Mouse (Mus musculus): ENCODE data around the gene Tenm3. TPM values are rescaled to one million over a fixed set of nuclear protein-coding genes. Genes with fewer than 3 reads are reported as not detected.
A peak's percentile ranks its signal among the peaks of the same experiment; 100 is the strongest.

The Tenm3 gene
- polyA plus RNA-seq, 1 experiment from 2014 or later = 47.0 TPM

- H3K9me3 ChIP-seq (replicated peaks; ENCODE audit: control insufficient read depth, low read length) = no peaks in the 10 kb centered on the region
- H3K4me2 ChIP-seq (ENCODE audit: low read depth, low read length) = no peak overlapping the region
- no peak overlapping the region for H3K27ac ChIP-seq (replicated peaks; ENCODE audit: low read depth, low read length)
- no peak overlapping the region for H3K9ac ChIP-seq (replicated peaks; ENCODE audit: low read length)
- no peak for DNase-seq (ENCODE audit: low spot score)
- 92% methylated on average over 2 of the region's 2 CpGs for WGBS
- no peaks in the 10 kb centered on the region for H3K27me3 ChIP-seq (ENCODE audit: control insufficient read depth, insufficient read depth, low read length)
- no peaks in the 10 kb centered on the region for H3K4me1 ChIP-seq (ENCODE audit: control insufficient read depth, insufficient read depth, low read length)
- ATAC-seq (replicated peaks; ENCODE audit: insufficient number of reproducible peaks, low FRiP score, low TSS enrichment, low read depth) = no peak
- no peak overlapping the region for H3K4me3 ChIP-seq (ENCODE audit: low read depth, low read length)
- no peaks in the 10 kb centered on the region for H3K36me3 ChIP-seq (replicated peaks; ENCODE audit: control insufficient read depth, insufficient read depth, low read depth, low read length)
These were observed 88.8 kb downstream of the Tenm3 start for GRCm38 (mm10) chr8:48754959-48755358.

GRCm38 (mm10) chr8:48751965-48752364 lies 91.8 kb downstream of the Tenm3 start:
- Histone ChIP-seq H3K27me3 (ENCODE audit: control insufficient read depth, insufficient read depth, low read length) (no peaks in the 10 kb centered on the region), H3K4me2 (ENCODE audit: low read depth, low read length) (no peak overlapping the region), H3K27ac (replicated peaks; ENCODE audit: low read depth, low read length) (no peak overlapping the region), H3K4me1 (ENCODE audit: control insufficient read depth, insufficient read depth, low read length) (no peaks in the 10 kb centered on the region), H3K4me3 (ENCODE audit: low read depth, low read length) (no peak overlapping the region), H3K36me3 (replicated peaks; ENCODE audit: control insufficient read depth, insufficient read depth, low read depth, low read length) (no peaks in the 10 kb centered on the region), H3K9ac (replicated peaks; ENCODE audit: low read length) (no peak overlapping the region), H3K9me3 (replicated peaks; ENCODE audit: control insufficient read depth, low read length) (no peaks in the 10 kb centered on the region)
- no peak for ATAC-seq (replicated peaks; ENCODE audit: insufficient number of reproducible peaks, low FRiP score, low TSS enrichment, low read depth)
- 84% methylated on average over 5 of the region's 5 CpGs for WGBS
- DNase-seq (ENCODE audit: low spot score) = no peak

GRCm38 (mm10) chr8:48748503-48749059 lies 95.2 kb downstream of the Tenm3 start:
- H3K9ac ChIP-seq (replicated peaks; ENCODE audit: low read length) = no peak overlapping the region
- H3K27me3 ChIP-seq (ENCODE audit: control insufficient read depth, insufficient read depth, low read length) = no peaks in the 10 kb centered on the region
- no peak for ATAC-seq (replicated peaks; ENCODE audit: insufficient number of reproducible peaks, low FRiP score, low TSS enrichment, low read depth)
- no peak for DNase-seq (ENCODE audit: low spot score)
- no peaks in the 10 kb centered on the region for H3K36me3 ChIP-seq (replicated peaks; ENCODE audit: control insufficient read depth, insufficient read depth, low read depth, low read length)
- no peak overlapping the region for H3K4me3 ChIP-seq (ENCODE audit: low read depth, low read length)
- no peaks in the 10 kb centered on the region for H3K9me3 ChIP-seq (replicated peaks; ENCODE audit: control insufficient read depth, low read length)
- no peaks in the 10 kb centered on the region for H3K4me1 ChIP-seq (ENCODE audit: control insufficient read depth, insufficient read depth, low read length)
- no peak overlapping the region for H3K27ac ChIP-seq (replicated peaks; ENCODE audit: low read depth, low read length)
- 55% methylated on average over 13 of the region's 13 CpGs for WGBS
- no peak overlapping the region for H3K4me2 ChIP-seq (ENCODE audit: low read depth, low read length)

GRCm38 (mm10) chr8:48743912-48744311 lies 99.8 kb downstream of the Tenm3 start:
- no peaks in the 10 kb centered on the region for H3K4me1 ChIP-seq (ENCODE audit: control insufficient read depth, insufficient read depth, low read length)
- no peak for DNase-seq (ENCODE audit: low spot score)

GRCm38 (mm10) chr8:48742741-48743140 lies 101.0 kb downstream of the Tenm3 start:
- Histone ChIP-seq H3K27me3 (ENCODE audit: control insufficient read depth, insufficient read depth, low read length) (no peaks in the 10 kb centered on the region), H3K4me1 (ENCODE audit: control insufficient read depth, insufficient read depth, low read length) (no peaks in the 10 kb centered on the region), H3K36me3 (replicated peaks; ENCODE audit: control insufficient read depth, insufficient read depth, low read depth, low read length) (no peaks in the 10 kb centered on the region), H3K4me3 (ENCODE audit: low read depth, low read length) (no peak overlapping the region), H3K27ac (replicated peaks; ENCODE audit: low read depth, low read length) (no peak overlapping the region), H3K9ac (replicated peaks; ENCODE audit: low read length) (no peak overlapping the region), H3K9me3 (replicated peaks; ENCODE audit: control insufficient read depth, low read length) (no peaks in the 10 kb centered on the region), H3K4me2 (ENCODE audit: low read depth, low read length) (no peak overlapping the region)
- WGBS = 90% methylated on average over 6 of the region's 6 CpGs
- DNase-seq (ENCODE audit: low spot score) = no peak
- no peak for ATAC-seq (replicated peaks; ENCODE audit: insufficient number of reproducible peaks, low FRiP score, low TSS enrichment, low read depth)

More at GRCm38 (mm10) chr8:48743912-48744311, 99.8 kb downstream of the Tenm3 start:
- Histone ChIP-seq H3K4me3 (ENCODE audit: low read depth, low read length) (no peak overlapping the region), H3K27ac (replicated peaks; ENCODE audit: low read depth, low read length) (no peak overlapping the region), H3K36me3 (replicated peaks; ENCODE audit: control insufficient read depth, insufficient read depth, low read depth, low read length) (no peaks in the 10 kb centered on the region), H3K27me3 (ENCODE audit: control insufficient read depth, insufficient read depth, low read length) (no peaks in the 10 kb centered on the region), H3K9me3 (replicated peaks; ENCODE audit: control insufficient read depth, low read length) (no peaks in the 10 kb centered on the region), H3K9ac (replicated peaks; ENCODE audit: low read length) (no peak overlapping the region), H3K4me2 (ENCODE audit: low read depth, low read length) (no peak overlapping the region)
- ATAC-seq (replicated peaks; ENCODE audit: insufficient number of reproducible peaks, low FRiP score, low TSS enrichment, low read depth) = no peak
- 87% methylated on average over 4 of the region's 4 CpGs for WGBS

- 72% methylated on average over 11 of the region's 11 CpGs for WGBS
- no peaks in the 10 kb centered on the region for H3K4me1 ChIP-seq (ENCODE audit: control insufficient read depth, insufficient read depth, low read length)
- H3K27ac ChIP-seq (replicated peaks; ENCODE audit: low read depth, low read length) = no peak overlapping the region
- no peak overlapping the region for H3K4me3 ChIP-seq (ENCODE audit: low read depth, low read length)
- ATAC-seq (replicated peaks; ENCODE audit: insufficient number of reproducible peaks, low FRiP score, low TSS enrichment, low read depth) (no peak), DNase-seq (ENCODE audit: low spot score) (no peak)
- no peak overlapping the region for H3K9ac ChIP-seq (replicated peaks; ENCODE audit: low read length)
- no peak overlapping the region for H3K4me2 ChIP-seq (ENCODE audit: low read depth, low read length)
- no peaks in the 10 kb centered on the region for H3K27me3 ChIP-seq (ENCODE audit: control insufficient read depth, insufficient read depth, low read length)
- H3K9me3 ChIP-seq (replicated peaks; ENCODE audit: control insufficient read depth, low read length) = no peaks in the 10 kb centered on the region
- H3K36me3 ChIP-seq (replicated peaks; ENCODE audit: control insufficient read depth, insufficient read depth, low read depth, low read length) = no peaks in the 10 kb centered on the region
These were observed 102.8 kb downstream of the Tenm3 start for GRCm38 (mm10) chr8:48740951-48741350.

- ATAC-seq (replicated peaks; ENCODE audit: insufficient number of reproducible peaks, low FRiP score, low TSS enrichment, low read depth) (no peak; the same call in 1 of the 2 replicates), DNase-seq (ENCODE audit: low spot score) (peak; percentile 21)
- Histone ChIP-seq H3K4me2 (ENCODE audit: low read depth, low read length) (no peak overlapping the region), H3K4me1 (ENCODE audit: control insufficient read depth, insufficient read depth, low read length) (no peaks in the 10 kb centered on the region), H3K9me3 (replicated peaks; ENCODE audit: control insufficient read depth, low read length) (no peaks in the 10 kb centered on the region), H3K9ac (replicated peaks; ENCODE audit: low read length) (no peak overlapping the region), H3K36me3 (replicated peaks; ENCODE audit: control insufficient read depth, insufficient read depth, low read depth, low read length) (no peaks in the 10 kb centered on the region), H3K4me3 (ENCODE audit: low read depth, low read length) (no peak overlapping the region), H3K27ac (replicated peaks; ENCODE audit: low read depth, low read length) (no peak overlapping the region), H3K27me3 (ENCODE audit: control insufficient read depth, insufficient read depth, low read length) (no peaks in the 10 kb centered on the region)
- WGBS = 75% methylated on average over 23 of the region's 23 CpGs
These were observed 103.4 kb downstream of the Tenm3 start for GRCm38 (mm10) chr8:48740147-48740881.

- Histone ChIP-seq H3K9ac (replicated peaks; ENCODE audit: low read length) (no peak overlapping the region), H3K27me3 (ENCODE audit: control insufficient read depth, insufficient read depth, low read length) (no peaks in the 10 kb centered on the region), H3K4me2 (ENCODE audit: low read depth, low read length) (no peak overlapping the region), H3K27ac (replicated peaks; ENCODE audit: low read depth, low read length) (no peak overlapping the region), H3K9me3 (replicated peaks; ENCODE audit: control insufficient read depth, low read length) (no peaks in the 10 kb centered on the region), H3K4me3 (ENCODE audit: low read depth, low read length) (no peak overlapping the region), H3K4me1 (ENCODE audit: control insufficient read depth, insufficient read depth, low read length) (no peaks in the 10 kb centered on the region), H3K36me3 (replicated peaks; ENCODE audit: control insufficient read depth, insufficient read depth, low read depth, low read length) (no peaks in the 10 kb centered on the region)
- ATAC-seq (replicated peaks; ENCODE audit: insufficient number of reproducible peaks, low FRiP score, low TSS enrichment, low read depth) = no peak
- no peak for DNase-seq (ENCODE audit: low spot score)
- WGBS = 80% methylated on average over 10 of the region's 10 CpGs
These were observed 110.0 kb downstream of the Tenm3 start for GRCm38 (mm10) chr8:48733731-48734130.

All from embryonic facial prominence, embryonic 11.5 days (tissue).